Mouse (Mus musculus) liver, postnatal 0 days (tissue): ENCODE measurements around the gene Shroom3. TPM values are rescaled to one million over a fixed set of nuclear protein-coding genes. Genes with fewer than 3 reads are reported as not detected.

Experiments
- ATAC-seq: fragments of 200-750 bp; cut with Nextera tagmentation; 2 replicates; pipeline ENCODE4 v1.8.0; 2017; ENCODE audit warnings: mild to moderate bottlenecking, moderate library complexity
- DNase-seq: peaks from one replicate; pipeline ENCODE4 v3.0.0-alpha.2; 2016
- H3K27ac ChIP-seq: fragments of 300-500 bp; sonication (generic); 2 replicates; pipeline ENCODE4 v1.5.1; 2014; ENCODE audit warnings: antibody characterized with exemption, moderate library complexity, mild to moderate bottlenecking, low read depth
- H3K27me3 ChIP-seq: fragments of 300-500 bp; sonication (generic); 2 replicates; pipeline ENCODE4 v1.6.1; 2014; ENCODE audit warnings: low read length, control low read depth, mixed read lengths; ENCODE audit not compliant: insufficient read depth
- H3K36me3 ChIP-seq: fragments of 300-500 bp; sonication (generic); replicated peaks from 2 replicates; pipeline ENCODE4 v1.6.1; 2014; ENCODE audit warnings: mild to moderate bottlenecking, control low read depth, low read length, moderate library complexity, mixed read lengths; ENCODE audit not compliant: insufficient read depth
- H3K4me1 ChIP-seq: fragments of 300-500 bp; sonication (generic); 2 replicates; pipeline ENCODE4 v1.6.1; 2014; ENCODE audit warnings: antibody characterized with exemption, mild to moderate bottlenecking, control low read depth; ENCODE audit not compliant: insufficient read depth
- H3K4me2 ChIP-seq: fragments of 300-500 bp; sonication (generic); 2 replicates; pipeline ENCODE4 v1.6.1; 2014; ENCODE audit warnings: low read depth, mild to moderate bottlenecking, low read length, moderate library complexity, mixed read lengths
- H3K4me3 ChIP-seq: fragments of 300-500 bp; sonication (generic); 2 replicates; pipeline ENCODE4 v1.5.1; 2014; ENCODE audit warnings: low read depth, low read length
- H3K9ac ChIP-seq: fragments of 300-500 bp; sonication (generic); replicated peaks from 2 replicates; pipeline ENCODE4 v1.6.1; 2014; ENCODE audit warnings: mild to moderate bottlenecking, moderate library complexity
- H3K9me3 ChIP-seq: fragments of 300-500 bp; sonication (generic); 2 replicates; pipeline ENCODE4 v1.6.1; 2016; ENCODE audit warnings: mild to moderate bottlenecking, control low read depth, low read length, mixed read lengths
- CTCF ChIP-seq: sonication (generic); IDR thresholded peaks from 2 replicates; pipeline ENCODE4 v1.5.1; 2016; ENCODE audit warnings: antibody characterized with exemption, low read depth
- EP300 ChIP-seq: IDR thresholded peaks from 2 replicates; pipeline ENCODE4 v1.6.1; 2016; ENCODE audit warnings: antibody characterized with exemption, low read depth, mild to moderate bottlenecking
- WGBS: fragments of 180-500 bp; shearing (Covaris S2); extraction: QIAGEN DNeasy Blood & Tissue Kit; methylation state at CpG from one replicate; pipeline ENCODE4 v1.1.7; 2014; ENCODE audit not compliant: insufficient replicate concordance; 5-methylcytosine and 5-hydroxymethylcytosine counted together
- polyA plus RNA-seq: library from polyadenylated mRNA; unstranded; fragments of >200 nt; fragmentation: Nextera tagmentation; extraction: Ambion mirVana; gene quantifications from 2 replicates; pipeline ENCODE4 v1.2.1, GENCODE M21; 2015

Gene Shroom3
- polyA plus RNA-seq, 1 experiment from 2014 or later, result 0.96 TPM

DNA sequence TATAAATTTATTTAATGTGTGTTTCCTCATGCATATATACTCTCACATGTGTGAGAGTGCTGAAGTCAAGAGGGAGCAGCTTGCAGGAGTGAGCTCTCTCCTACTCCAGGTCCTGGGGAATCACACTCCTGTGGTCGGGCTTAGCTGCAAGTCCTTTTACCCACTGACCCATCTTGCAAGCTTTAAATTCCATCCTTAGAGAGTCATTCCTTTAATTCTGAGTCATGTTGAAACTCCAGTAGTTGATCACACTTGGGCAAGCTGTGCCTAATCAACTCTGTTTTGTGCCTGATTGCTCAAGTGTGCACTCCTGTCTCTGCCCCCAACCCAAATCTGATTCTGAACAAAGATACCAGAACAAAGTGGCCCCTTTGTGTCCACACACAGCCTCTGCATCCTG is 301.5 kb downstream of the Shroom3 start:
- Histone ChIP-seq H3K4me1 (no peaks in the 10 kb centered on the region), H3K27ac (no peak overlapping the region), H3K4me3 (no peak overlapping the region), H3K27me3 (no peaks in the 10 kb centered on the region), H3K4me2 (no peak overlapping the region), H3K9me3 (no peaks in the 10 kb centered on the region), H3K9ac (no peak overlapping the region), H3K36me3 (no peaks in the 10 kb centered on the region)
- DNase-seq (no peak), ATAC-seq (no peak)
- 41% methylated on average over 1 of the region's 1 CpGs for WGBS
- TF ChIP-seq EP300, result no peak
- no peak for TF ChIP-seq CTCF

DNA sequence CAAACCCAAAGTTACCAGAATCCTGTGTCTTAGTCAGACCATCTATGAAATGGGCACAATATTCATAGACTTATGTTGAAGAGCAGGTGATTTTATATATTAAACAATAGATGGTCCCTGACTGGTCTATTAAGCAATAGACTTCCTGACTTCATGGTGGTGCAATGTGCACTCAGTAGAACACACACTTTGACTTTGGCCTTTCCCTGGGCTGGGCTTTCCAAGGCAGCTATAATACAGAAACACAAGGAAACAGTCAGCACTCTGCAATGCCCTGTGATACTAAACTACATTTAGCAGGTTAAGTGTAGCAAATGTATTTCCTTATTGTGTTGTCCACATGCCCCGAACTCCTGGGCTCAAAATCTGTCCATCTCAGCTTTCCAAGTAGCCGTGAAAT is 302.2 kb downstream of the Shroom3 start:
- DNase-seq, result no peak
- H3K4me3 ChIP-seq, result no peak overlapping the region
- H3K4me2 ChIP-seq, result no peak overlapping the region
- no peaks in the 10 kb centered on the region for H3K36me3 ChIP-seq
- no peak for TF ChIP-seq EP300
- no peak for TF ChIP-seq CTCF
- H3K27ac ChIP-seq, result no peak overlapping the region
- 66% methylated on average over 2 of the region's 2 CpGs for WGBS
- H3K27me3 ChIP-seq, result no peaks in the 10 kb centered on the region
- H3K9ac ChIP-seq, result no peak overlapping the region
- peak; percentile 82 for ATAC-seq
- no peaks in the 10 kb centered on the region for H3K9me3 ChIP-seq
- H3K4me1 ChIP-seq, result no peaks in the 10 kb centered on the region

DNA sequence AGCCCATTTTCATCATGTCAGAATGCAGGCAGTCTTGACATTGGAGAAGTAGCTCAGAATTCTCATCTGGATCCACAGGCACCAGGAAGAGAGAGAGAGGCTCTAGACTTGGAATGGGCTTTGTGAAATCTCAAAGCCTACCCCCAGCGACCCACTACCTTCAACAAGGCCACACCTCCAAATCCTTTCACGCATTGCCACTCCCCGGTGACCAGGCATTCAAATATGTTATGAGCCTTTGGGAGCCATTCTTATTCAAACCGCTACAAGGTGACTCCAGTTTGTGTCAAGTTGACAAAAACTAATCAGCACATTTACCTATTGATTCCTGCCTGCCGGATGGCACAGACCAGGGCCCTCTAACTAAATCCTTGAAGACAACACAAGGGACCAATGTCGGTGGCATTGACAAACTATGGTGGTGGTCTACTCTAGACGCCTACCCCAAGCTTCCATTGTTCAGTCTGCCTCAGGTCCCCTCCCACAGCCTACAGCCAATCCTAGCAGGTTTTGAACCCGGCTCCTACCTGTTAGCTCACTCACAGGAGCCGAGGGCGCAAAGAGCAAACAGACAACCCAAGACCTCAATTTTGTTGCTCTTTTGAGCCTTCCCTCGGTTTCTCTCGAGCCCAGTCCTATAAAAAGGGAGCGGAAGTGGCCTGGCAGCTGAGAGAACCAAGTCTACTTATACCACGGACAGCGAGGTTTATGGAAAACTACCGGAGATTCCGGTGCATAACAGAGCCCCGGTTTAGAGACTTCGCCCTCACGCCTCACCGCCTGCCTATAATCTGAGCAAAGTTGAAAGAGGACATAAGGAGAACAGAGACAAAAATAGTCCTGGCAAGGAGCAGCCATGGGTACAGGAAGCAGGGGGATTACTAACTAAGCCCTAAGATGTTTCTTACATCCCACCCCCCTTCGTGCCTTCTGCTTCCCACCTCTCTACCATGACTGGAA is 303.7 kb downstream of the Shroom3 start:
- no peak for TF ChIP-seq CTCF
- TF ChIP-seq EP300, result no peak
- no peaks in the 10 kb centered on the region for H3K9me3 ChIP-seq
- no peak overlapping the region for H3K4me2 ChIP-seq
- H3K4me1 ChIP-seq, result no peaks in the 10 kb centered on the region
- no peak overlapping the region for H3K4me3 ChIP-seq
- DNase-seq (no peak), ATAC-seq (no peak)
- H3K9ac ChIP-seq, result no peak overlapping the region
- no peaks in the 10 kb centered on the region for H3K27me3 ChIP-seq
- 81% methylated on average over 22 of the region's 22 CpGs for WGBS
- H3K36me3 ChIP-seq, result no peaks in the 10 kb centered on the region
- no peak overlapping the region for H3K27ac ChIP-seq

DNA sequence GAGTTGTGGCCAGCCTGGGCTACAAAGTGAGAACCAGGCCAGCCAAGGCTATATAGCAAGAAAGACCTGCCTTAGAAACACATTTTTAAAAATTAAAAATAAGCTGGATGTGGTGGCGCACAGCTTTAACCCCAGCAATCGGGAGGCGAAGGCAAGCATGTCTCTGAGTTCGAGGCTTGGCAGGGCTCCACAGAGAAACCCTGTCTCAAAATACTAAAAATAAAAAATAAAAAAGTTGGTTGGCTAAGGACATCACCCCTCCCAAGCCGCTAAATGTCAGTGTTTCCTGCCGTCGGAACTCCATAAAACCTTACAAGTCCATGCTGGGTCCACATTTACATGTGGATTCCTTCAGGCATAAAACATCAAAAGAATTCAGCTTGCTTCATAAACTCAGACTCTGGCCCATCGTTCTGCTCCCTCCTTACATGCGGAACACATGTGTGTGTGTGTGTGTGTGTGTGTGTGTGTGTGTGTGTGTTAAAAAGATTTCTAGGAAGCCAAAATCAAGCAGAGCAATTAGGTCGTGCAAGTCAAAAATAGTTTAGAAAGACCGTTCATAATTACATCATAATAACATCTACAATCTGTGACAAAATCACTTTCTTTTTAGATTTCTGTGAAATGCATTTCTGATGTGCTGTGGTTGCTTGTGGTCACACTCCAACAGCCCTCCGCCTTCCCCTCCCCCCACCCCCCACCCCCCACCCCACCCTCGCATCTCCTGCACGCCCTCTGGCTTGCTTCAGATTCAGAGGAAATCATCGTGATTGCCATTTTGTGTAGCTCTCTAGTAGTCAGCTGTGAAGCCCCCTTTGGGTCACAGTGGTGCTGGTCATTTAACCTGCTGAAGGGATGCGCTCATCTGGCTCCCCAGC is 304.9 kb downstream of the Shroom3 start:
- Histone ChIP-seq H3K9me3 (no peaks in the 10 kb centered on the region), H3K27me3 (no peaks in the 10 kb centered on the region), H3K9ac (no peak overlapping the region), H3K4me3 (no peak overlapping the region), H3K4me1 (no peaks in the 10 kb centered on the region), H3K36me3 (no peaks in the 10 kb centered on the region), H3K27ac (no peak overlapping the region), H3K4me2 (no peak overlapping the region)
- no peak for TF ChIP-seq EP300
- no peak for TF ChIP-seq CTCF
- DNase-seq (no peak), ATAC-seq (no peak)
- WGBS, result 67% methylated on average over 16 of the region's 16 CpGs

DNA sequence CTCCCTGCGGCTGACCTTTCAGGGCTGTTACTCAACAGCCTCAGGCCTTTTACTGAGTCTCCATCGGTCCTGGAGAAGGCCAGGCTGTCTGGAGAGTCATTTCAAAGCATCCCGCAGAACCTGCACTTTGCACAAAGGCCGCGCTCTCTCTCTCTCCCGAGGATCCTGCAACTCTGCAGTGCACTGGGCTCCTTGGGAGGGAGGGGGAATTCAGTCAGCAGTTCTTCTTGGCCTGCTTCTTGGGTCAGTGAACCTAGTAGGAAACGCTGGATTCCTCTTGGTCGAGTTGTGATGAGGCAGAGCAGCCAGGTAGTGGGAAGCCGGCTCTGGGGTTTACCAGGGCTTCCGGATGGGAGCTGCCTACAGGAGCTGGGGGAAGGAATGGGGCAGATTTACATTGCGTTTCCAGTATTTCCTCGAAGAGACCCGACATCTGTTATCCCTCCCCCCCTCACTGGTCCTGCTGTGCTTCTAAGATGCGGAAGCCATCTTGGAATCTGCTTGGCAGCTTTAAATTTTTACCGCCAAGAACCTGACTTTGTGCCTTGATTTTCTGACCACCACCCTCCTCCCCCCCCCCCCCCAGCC is 305.6 kb downstream of the Shroom3 start:
- Histone ChIP-seq H3K4me3 (no peak overlapping the region), H3K27ac (no peak overlapping the region), H3K4me1 (no peaks in the 10 kb centered on the region), H3K27me3 (no peaks in the 10 kb centered on the region), H3K36me3 (no peaks in the 10 kb centered on the region), H3K4me2 (no peak overlapping the region), H3K9ac (no peak overlapping the region), H3K9me3 (no peaks in the 10 kb centered on the region)
- DNase-seq (no peak), ATAC-seq (no peak)
- no peak for TF ChIP-seq CTCF
- no peak for TF ChIP-seq EP300
- 49% methylated on average over 15 of the region's 15 CpGs for WGBS

DNA sequence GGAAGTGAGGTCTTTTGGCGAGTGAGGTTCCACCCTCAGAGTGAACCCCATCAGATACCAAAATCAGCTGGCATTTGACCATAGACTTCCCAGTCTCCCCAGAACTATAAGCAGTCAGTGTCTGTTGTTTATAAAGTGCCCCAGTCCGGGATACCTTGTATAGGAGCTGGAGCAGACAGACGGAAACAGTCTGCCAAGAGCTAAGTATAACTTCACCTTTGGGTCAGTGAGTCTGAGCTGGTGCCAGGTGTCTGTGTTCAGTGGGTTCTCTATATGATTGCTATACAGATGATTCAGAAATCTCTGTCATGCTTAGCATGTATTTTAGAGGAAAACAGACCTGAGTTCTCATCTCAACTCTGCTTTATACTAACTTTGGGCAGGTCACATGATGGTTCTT is 308.9 kb downstream of the Shroom3 start:
- DNase-seq, result no peak
- Histone ChIP-seq H3K9me3 (no peaks in the 10 kb centered on the region), H3K27ac (no peak overlapping the region), H3K4me2 (no peak overlapping the region), H3K9ac (no peak overlapping the region), H3K27me3 (no peaks in the 10 kb centered on the region), H3K36me3 (no peaks in the 10 kb centered on the region), H3K4me3 (no peak overlapping the region), H3K4me1 (no peaks in the 10 kb centered on the region)
- TF ChIP-seq EP300 (no peak), CTCF (no peak)
- WGBS, result 69% methylated on average over 3 of the region's 3 CpGs
- no peak for ATAC-seq
